Mouse (Mus musculus) erythroblast, adult 5-6 weeks (primary cell): ENCODE results near the gene Sirt1. TPM values are rescaled to one million over a fixed set of nuclear protein-coding genes. Genes with fewer than 3 reads are reported as not detected.
"Not testable (repeated sequence)": the region's sequence is repeated elsewhere in the genome, so short reads cannot be mapped to it uniquely, and the experiment has no call there.

Experiments used
- ATAC-seq: replicated peaks from 2 replicates; pipeline ENCODE4 v1.8.0; 2016; ENCODE audit warnings: moderate number of reproducible peaks, mild to moderate bottlenecking, moderate TSS enrichment, inconsistent platforms; ENCODE audit not compliant: poor library complexity, low FRiP score, severe bottlenecking
- total RNA-seq, 2 experiments: library from RNA; stranded (forward) in 1 of 2; stranded (reverse) in 1 of 2; fragments of 150-400 nt in 1 of 2; fragments of 200-764, 138-1000 nt in 1 of 2; gene quantifications; 2 replicates each; pipeline versions ENCODE4 v1.2.3 to v1.2.4; 2015 to 2017; ENCODE audit warnings: low replicate concordance in 2 of 2

The Sirt1 gene
- 18.8 and 21.7 TPM in 2 replicates for total RNA-seq (2015; ENCODE audit: low replicate concordance)
- 30.3 and 31.5 TPM in 2 replicates for total RNA-seq (2017; ENCODE audit: low replicate concordance)

- no peak for ATAC-seq
Measured at GRCm38 (mm10) chr10:63381498-63382280, at the start of gene Sirt1. TSS of gene Sirt1 (minus strand) at chr10:63381704.

GRCm38 (mm10) chr10:63429785-63430305 lies 48.3 kb upstream of the Sirt1 start, which contains the start of gene Ctnna3:
TSS of gene Ctnna3 (plus strand) at chr10:63430098.
- ATAC-seq: peak; percentile 93

- ATAC-seq: peak; percentile 90
Measured at GRCm38 (mm10) chr10:63429380-63429779, 47.9 kb upstream of the Sirt1 start.

- ATAC-seq: peak; percentile 12
Measured at GRCm38 (mm10) chr10:63429023-63429340, 47.5 kb upstream of the Sirt1 start.

GRCm38 (mm10) chr10:63428243-63429022 lies 46.9 kb upstream of the Sirt1 start:
- ATAC-seq: peak; percentile 12; the same call in 1 of the 2 replicates

GRCm38 (mm10) chr10:63427146-63427545 lies 45.6 kb upstream of the Sirt1 start:
- no peak for ATAC-seq

GRCm38 (mm10) chr10:63424475-63424814 lies 42.9 kb upstream of the Sirt1 start:
- ATAC-seq: no peak

GRCm38 (mm10) chr10:63423591-63424474 lies 42.3 kb upstream of the Sirt1 start:
- ATAC-seq: peak; percentile 62

GRCm38 (mm10) chr10:63422736-63422992 lies 41.2 kb upstream of the Sirt1 start:
- ATAC-seq: no peak

GRCm38 (mm10) chr10:63421739-63422735 lies 40.5 kb upstream of the Sirt1 start, which contains the start of gene Gm7075:
TSS of gene Gm7075 (minus strand) at chr10:63421789.
- peak; percentile 81 for ATAC-seq

- no peak for ATAC-seq
Measured at GRCm38 (mm10) chr10:63417061-63417460, 35.6 kb upstream of the Sirt1 start.

GRCm38 (mm10) chr10:63415850-63416249 lies 34.3 kb upstream of the Sirt1 start:
- no peak for ATAC-seq

GRCm38 (mm10) chr10:63415287-63415686 lies 33.8 kb upstream of the Sirt1 start:
- ATAC-seq: no peak

GRCm38 (mm10) chr10:63412756-63413155 lies 31.3 kb upstream of the Sirt1 start:
- no peak for ATAC-seq

GRCm38 (mm10) chr10:63411674-63412073 lies 30.2 kb upstream of the Sirt1 start:
- ATAC-seq: not testable (repeated sequence)

- ATAC-seq: no peak
Measured at GRCm38 (mm10) chr10:63410162-63410956, 28.9 kb upstream of the Sirt1 start.

- no peak for ATAC-seq
Measured at GRCm38 (mm10) chr10:63403636-63404035, 22.1 kb upstream of the Sirt1 start.
